Mouse (Mus musculus) hematopoietic stem cell, adult 5-6 weeks (primary cell): Measurements from ENCODE around the gene Lbhd2. TPM values are rescaled to one million over a fixed set of nuclear protein-coding genes. Genes with fewer than 3 reads are reported as not detected.

Source experiments
- ATAC-seq, 2 experiments: fragments of 125-278 bp in 1 of 2; replicated peaks in 1 of 2; 2 replicates each; pipeline ENCODE4 v1.8.0; 2016 to 2017; ENCODE audit warnings: inconsistent platforms in 2 of 2, mild to moderate bottlenecking in 2 of 2, moderate number of reproducible peaks in 2 of 2, low read depth in 1 of 2, moderate TSS enrichment in 1 of 2; ENCODE audit not compliant: low FRiP score in 2 of 2, poor library complexity in 2 of 2, severe bottlenecking in 2 of 2, insufficient read depth in 1 of 2, low TSS enrichment in 1 of 2
- total RNA-seq: library from RNA; stranded (forward); fragments of 172-1452, 232-1000 nt; gene quantifications from 2 replicates; pipeline ENCODE4 v1.2.3, GENCODE M21; 2017

The Lbhd2 gene
- total RNA-seq, 1 experiment from 2014 or later, result not detected

- no peak for ATAC-seq
Observed at GRCm38 (mm10) chr12:111387146-111387545, 19.5 kb upstream of the Lbhd2 start.

GRCm38 (mm10) chr12:111394008-111394407, 12.6 kb upstream of the Lbhd2 start:
- no peak for ATAC-seq

- no peak for ATAC-seq
Observed at GRCm38 (mm10) chr12:111396997-111397396, 9.6 kb upstream of the Lbhd2 start.

GRCm38 (mm10) chr12:111401454-111402184, 5.0 kb upstream of the Lbhd2 start:
- ATAC-seq, result peak; percentile 67 to 84

- ATAC-seq, result no peak
Observed at GRCm38 (mm10) chr12:111404880-111405279, 1.7 kb upstream of the Lbhd2 start.

GRCm38 (mm10) chr12:111409583-111409982, 3.0 kb downstream of the Lbhd2 start:
- ATAC-seq, result no peak

GRCm38 (mm10) chr12:111411631-111412355, 5.2 kb downstream of the Lbhd2 start:
- ATAC-seq, result no peak

- no peak for ATAC-seq
Observed at GRCm38 (mm10) chr12:111412581-111413284, 6.1 kb downstream of the Lbhd2 start.

- peak; percentile 82 to 93 for ATAC-seq
Observed at GRCm38 (mm10) chr12:111413300-111413699, 6.7 kb downstream of the Lbhd2 start.

GRCm38 (mm10) chr12:111416921-111417779, 10.5 kb downstream of the Lbhd2 start, which contains the start of gene Exoc3l4:
Gene Exoc3l4 (plus strand): TSS chr12:111417017.
- ATAC-seq, result peak; percentile 14 to 15; a peak in 2 of 4 replicates

- no peak for ATAC-seq
Observed at GRCm38 (mm10) chr12:111419918-111420317, 13.3 kb downstream of the Lbhd2 start.

- no peak for ATAC-seq
Observed at GRCm38 (mm10) chr12:111420946-111421709, 14.5 kb downstream of the Lbhd2 start.

- ATAC-seq, result no peak
Observed at GRCm38 (mm10) chr12:111422852-111423251, 16.2 kb downstream of the Lbhd2 start.

- ATAC-seq, result no peak
Observed at GRCm38 (mm10) chr12:111423570-111424129, 17.0 kb downstream of the Lbhd2 start.

GRCm38 (mm10) chr12:111424547-111424946, 17.9 kb downstream of the Lbhd2 start:
- no peak for ATAC-seq

- peak; percentile 39 to 49; a peak in 2 of 4 replicates for ATAC-seq
Observed at GRCm38 (mm10) chr12:111425258-111425657, 18.6 kb downstream of the Lbhd2 start.
